Mouse (Mus musculus) B cell, adult 62 days (primary cell): ENCODE data around the gene Flt3. TPM values are rescaled to one million over a fixed set of nuclear protein-coding genes. Genes with fewer than 3 reads are reported as not detected.

Experiments
- total RNA-seq: library from RNA; stranded (reverse); gene quantifications from 4 replicates; pipeline ENCODE4 v1.2.4, GENCODE M21; 2023

Gene Flt3
- 1.5 to 2.9 TPM (median 1.9 TPM) in 4 replicates for total RNA-seq

DNA sequence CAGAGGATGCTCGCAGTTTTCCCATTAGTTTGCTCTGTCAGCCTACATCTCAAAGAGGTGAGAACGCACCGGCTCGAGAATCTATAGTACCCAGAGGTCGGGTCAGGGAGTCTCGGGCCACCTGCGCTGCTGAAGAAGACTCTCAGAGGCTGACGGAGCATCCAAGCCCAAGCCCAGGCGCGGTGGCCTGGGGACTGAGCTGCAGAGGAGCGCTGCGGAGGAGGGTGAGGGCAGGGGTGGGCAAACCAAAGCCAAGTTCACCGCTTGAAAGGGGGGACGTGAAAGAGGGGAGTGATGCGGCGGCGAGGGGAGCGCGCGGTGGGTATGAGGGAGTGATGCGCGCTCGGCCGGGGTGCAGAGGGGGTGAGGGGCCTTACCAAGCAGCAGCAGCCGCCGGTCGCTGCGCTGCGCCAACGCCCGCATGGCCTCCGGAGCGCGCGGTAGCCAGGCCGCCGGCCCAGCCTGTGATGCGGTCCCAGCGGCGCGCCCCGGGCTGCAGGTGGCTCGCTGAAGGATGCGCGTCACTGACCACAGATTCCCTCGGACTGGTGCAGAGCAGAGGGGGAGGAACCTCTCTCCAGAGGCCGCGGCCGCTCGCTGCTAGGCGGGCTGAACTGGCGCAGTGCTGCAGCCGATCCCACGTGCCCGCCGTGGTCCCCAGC is at the start of gene Flt3:
Flt3 (minus strand) TSS at position 647 of the 662 bp plus-strand sequence.

DNA sequence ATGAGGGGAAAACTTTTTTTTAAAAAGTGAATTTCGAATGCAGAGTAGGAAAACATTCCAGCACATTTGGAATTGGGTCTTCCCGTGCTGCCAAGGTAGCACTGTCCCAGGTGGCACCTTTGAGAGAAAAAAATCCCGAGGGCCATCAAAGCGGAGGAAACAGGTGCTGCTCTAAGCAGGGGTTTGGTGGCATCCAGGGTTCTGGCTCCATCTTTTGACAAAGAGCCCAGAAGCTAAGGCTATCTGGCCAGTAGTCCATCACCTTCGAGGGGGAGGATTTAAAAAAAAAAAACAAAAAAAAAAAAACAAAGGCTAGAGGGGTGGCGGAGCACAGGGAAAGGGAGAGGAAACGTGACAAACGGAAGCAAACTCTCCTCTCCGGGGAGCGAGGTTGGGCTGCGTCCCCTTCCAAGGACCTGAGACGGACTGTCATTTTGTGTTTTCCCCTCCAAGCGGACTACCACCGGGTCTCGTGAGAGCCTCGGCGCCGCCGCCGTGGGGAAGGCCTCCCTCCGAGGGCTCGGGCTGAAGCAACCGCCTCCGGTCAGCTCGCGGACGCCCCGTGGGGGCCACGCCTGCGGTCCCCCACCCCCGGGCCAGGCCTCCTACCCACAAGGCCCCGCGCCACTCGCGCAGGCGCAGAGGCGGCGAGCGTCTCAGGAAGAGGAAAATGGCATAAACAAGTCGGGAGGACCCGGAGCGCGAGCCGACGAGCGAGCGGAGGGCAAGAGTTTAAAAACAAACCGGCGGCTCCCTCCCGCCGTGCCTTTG is 29.4 kb upstream of the Flt3 start, which contains the start of gene Pan3:
Pan3 (plus strand) TSS at position 627 of the 771 bp plus-strand sequence.

DNA sequence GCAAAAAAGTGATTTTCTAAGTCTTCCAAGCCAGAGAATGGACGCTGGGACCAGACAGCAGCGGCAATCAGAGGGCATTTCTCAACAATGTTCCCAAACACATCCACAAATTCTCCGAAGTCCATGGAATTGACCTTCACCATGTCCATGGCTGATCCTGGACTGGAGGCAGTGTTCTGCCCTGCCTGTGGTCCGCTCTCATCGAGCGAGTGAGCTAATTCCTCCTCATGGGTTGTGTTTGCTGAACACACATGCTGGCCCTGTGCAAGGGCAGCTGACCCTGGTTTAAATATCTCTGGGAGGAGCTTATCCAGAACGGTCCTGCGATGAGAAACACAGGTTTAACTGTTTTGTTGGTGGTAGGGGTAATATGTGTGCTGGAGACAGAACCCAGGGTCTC is 78.1 kb downstream of the Flt3 start, which contains the start of gene Urad:
Urad (minus strand) TSS at position 258 of the 400 bp plus-strand sequence.

DNA sequence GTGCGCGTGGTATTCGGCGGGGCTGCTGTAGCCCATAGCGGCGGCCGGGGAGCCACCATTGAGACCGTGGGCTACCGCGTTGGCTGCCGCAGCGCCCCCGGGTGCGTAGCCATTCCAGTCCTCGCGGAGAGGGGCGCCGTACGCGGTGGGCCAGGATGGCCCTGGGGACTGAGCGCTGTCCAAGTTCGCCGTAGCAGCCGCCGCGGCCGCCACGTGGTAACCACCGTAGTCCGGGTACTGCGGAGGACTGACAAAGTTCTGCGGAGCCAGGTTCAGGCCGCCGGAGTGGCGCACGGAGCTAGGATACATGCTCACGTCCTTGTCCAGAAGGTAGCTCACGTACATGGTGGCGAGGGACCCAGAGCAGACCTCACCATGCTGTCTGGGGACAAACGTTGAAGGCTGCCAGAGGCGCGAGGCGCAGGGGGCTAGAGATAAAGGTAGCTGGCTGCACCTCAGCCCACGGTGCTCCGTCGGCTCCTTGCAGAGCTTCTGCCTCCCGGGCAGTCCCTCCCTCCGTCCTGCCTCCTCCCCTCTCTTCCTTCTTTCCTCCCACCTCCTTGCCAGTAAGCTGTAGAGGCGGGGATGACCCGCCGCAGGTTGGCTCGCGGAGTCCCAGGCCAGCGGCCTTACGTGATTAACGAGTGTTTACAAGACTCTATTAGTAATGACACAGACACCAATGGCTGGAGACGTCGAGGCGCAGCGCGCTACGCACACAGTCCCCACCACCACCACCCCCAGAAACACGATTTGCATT is 93.5 kb downstream of the Flt3 start, which contains the start of gene Cdx2:
Cdx2 (minus strand) TSS at position 633 of the 760 bp plus-strand sequence.

Other genes with a start within 250 kb of the Flt3 start
- not detected in 4 replicates for gene Gsx1, start 211.8 kb downstream of the Flt3 start, total RNA-seq
- not detected in 4 replicates for gene Pdx1, start 130.5 kb downstream of the Flt3 start, total RNA-seq
- gene Cdx2, start 93.2 kb downstream of the Flt3 start, total RNA-seq, result not detected in 4 replicates
- gene Urad, start 78.0 kb downstream of the Flt3 start, total RNA-seq, result not detected in 4 replicates
- gene Pan3, start 29.7 kb upstream of the Flt3 start, total RNA-seq, result 341 to 383 TPM (median 367 TPM) in 4 replicates